Mouse (Mus musculus) megakaryocyte, embryonic 14.5 days (primary cell): ENCODE results near the gene Pds5b. TPM values are rescaled to one million over a fixed set of nuclear protein-coding genes. Genes with fewer than 3 reads are reported as not detected.
"Not testable (repeated sequence)": the region's sequence is repeated elsewhere in the genome, so short reads cannot be mapped to it uniquely, and the experiment has no call there.

Experiments
- H3K27me3 ChIP-seq: replicated peaks from 2 replicates; pipeline ENCODE3; 2012; ENCODE audit warnings: inconsistent platforms
- H3K36me3 ChIP-seq: replicated peaks from 2 replicates; pipeline ENCODE3; 2012; ENCODE audit warnings: low read length, inconsistent platforms, mixed read lengths
- H3K4me1 ChIP-seq: 2 replicates; pipeline ENCODE4 v1.6.1; 2012; ENCODE audit warnings: inconsistent platforms
- H3K4me3 ChIP-seq: replicated peaks from 2 replicates; pipeline ENCODE3; 2012; ENCODE audit warnings: moderate library complexity, mild to moderate bottlenecking, inconsistent platforms
- H3K9me3 ChIP-seq: 2 replicates; pipeline ENCODE4 v1.6.1; 2012; ENCODE audit warnings: inconsistent platforms
- FLI1 ChIP-seq: IDR thresholded peaks from 2 replicates; pipeline ENCODE4 v1.6.1; 2012; ENCODE audit warnings: low read length, inconsistent platforms, mixed read lengths
- GATA1 ChIP-seq: IDR thresholded peaks from 3 replicates; pipeline ENCODE4 v1.6.1; 2012; ENCODE audit warnings: mixed read lengths, low read length, inconsistent platforms, borderline replicate concordance
- polyA plus RNA-seq: library from polyadenylated mRNA; stranded (reverse); fragments of >175 nt; gene quantifications from 2 replicates; pipeline ENCODE4 v1.2.3, GENCODE M21; 2012; ENCODE audit warnings: low replicate concordance; ENCODE audit not compliant: insufficient read depth

Gene Pds5b
- polyA plus RNA-seq = 0.70 TPM in 1 of 2 replicates, not detected in the other

DNA sequence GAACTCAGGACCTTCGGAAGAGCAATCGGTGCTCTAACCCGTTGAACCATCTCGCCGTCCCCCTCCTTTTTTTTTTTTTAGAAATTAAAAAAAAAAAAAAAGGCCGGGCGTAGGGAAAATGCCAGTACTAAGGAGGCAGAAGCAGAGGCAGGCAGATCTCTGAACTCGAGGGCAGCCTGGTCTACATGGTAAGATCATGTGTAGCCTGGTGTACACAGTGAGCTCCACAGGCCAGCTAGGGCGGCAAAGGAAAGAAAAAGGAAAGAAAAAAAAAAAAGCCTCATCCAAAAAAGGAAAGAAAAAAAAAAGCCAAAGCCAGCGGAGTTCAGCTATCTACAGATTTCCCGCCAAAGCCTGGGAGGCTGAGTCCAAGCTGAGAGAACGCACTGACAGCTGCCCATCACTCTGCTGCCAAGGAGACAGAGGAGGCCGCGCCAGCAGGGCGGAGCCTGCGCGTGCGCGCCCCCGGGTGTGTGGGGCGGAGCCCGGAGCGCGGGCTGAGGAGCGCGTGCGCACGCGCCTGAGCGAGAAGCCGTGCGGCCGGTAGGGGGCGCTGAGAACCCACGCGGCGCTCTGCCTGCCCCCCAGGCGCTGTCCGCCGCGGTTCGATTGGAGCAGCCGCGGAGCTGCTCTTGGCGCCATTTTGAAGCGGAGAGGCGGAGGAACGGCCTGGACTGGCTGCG, at the start of gene Pds5b:
Pds5b (plus strand) TSS at position 587 of the 683 bp plus-strand sequence.
- TF ChIP-seq FLI1 = no peak
- no peak for TF ChIP-seq GATA1
- peak within 1 kb of the TSS; percentile 98 for H3K4me3 ChIP-seq
- peaks cover 3% of the 10 kb centered on the region for H3K27me3 ChIP-seq

DNA sequence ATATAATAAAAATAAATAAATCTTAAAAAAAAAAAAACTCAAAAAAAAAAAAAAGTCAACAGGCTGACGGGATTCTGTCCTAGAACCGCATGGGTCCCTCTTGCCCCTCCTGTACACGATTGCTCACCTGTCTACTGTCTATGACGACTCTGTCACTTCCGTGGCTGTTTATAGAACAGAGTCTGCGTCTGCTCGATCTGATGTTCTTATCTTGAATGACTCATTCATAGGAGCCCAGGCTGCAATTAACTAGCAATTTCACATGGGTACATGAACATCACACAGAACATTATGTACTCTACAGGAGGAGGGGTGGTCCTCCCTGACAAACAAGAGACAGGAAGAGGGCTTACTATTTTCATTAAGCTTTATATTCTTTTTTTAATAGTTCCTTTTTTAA, 48.0 kb upstream of the Pds5b start:
- Histone ChIP-seq H3K9me3 (no peaks in the 10 kb centered on the region), H3K4me3 (no peak overlapping the region), H3K27me3 (no peaks in the 10 kb centered on the region), H3K36me3 (peaks cover 46% of the 10 kb centered on the region), H3K4me1 (peaks cover under 1% of the 10 kb centered on the region; the same call in 1 of the 2 replicates)
- TF ChIP-seq FLI1 (no peak), GATA1 (no peak)

More for the DNA sequence above, at the start of gene Pds5b:
- no peaks in the 10 kb centered on the region for H3K36me3 ChIP-seq
- H3K4me1 ChIP-seq = peaks cover 25% of the 10 kb centered on the region
- H3K9me3 ChIP-seq = no peaks in the 10 kb centered on the region

DNA sequence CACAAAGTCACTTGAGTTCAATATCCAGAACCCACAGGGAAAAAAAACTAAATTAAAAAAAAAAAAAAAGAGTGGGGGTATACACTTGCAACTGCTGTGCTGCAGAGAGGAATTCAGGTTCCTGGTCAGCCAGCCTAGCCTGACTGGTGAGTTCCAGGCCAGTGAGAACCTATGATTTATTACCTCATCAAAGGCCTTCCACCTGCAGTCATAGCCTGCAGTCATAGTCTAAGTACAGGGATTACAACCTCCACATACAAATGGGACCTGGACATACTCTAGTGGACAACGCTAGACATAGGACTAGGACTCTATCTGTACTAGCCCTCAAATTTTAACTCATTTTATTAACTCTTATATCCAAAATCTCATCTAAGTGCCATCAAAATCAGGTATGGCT, 44.3 kb upstream of the Pds5b start:
- Histone ChIP-seq H3K36me3 (peaks cover 70% of the 10 kb centered on the region), H3K9me3 (no peaks in the 10 kb centered on the region), H3K4me1 (no peaks in the 10 kb centered on the region; the same call in 1 of the 2 replicates), H3K27me3 (no peaks in the 10 kb centered on the region), H3K4me3 (no peak overlapping the region)
- no peak for TF ChIP-seq GATA1
- TF ChIP-seq FLI1 = no peak

GRCm38 (mm10) chr5:150629692-150630091, 43.8 kb upstream of the Pds5b start:
- Histone ChIP-seq H3K4me3 (no peak overlapping the region), H3K36me3 (peaks cover 72% of the 10 kb centered on the region), H3K4me1 (no peaks in the 10 kb centered on the region; the same call in 1 of the 2 replicates), H3K9me3 (no peaks in the 10 kb centered on the region), H3K27me3 (no peaks in the 10 kb centered on the region)
- TF ChIP-seq GATA1 (no peak), FLI1 (no peak)

DNA sequence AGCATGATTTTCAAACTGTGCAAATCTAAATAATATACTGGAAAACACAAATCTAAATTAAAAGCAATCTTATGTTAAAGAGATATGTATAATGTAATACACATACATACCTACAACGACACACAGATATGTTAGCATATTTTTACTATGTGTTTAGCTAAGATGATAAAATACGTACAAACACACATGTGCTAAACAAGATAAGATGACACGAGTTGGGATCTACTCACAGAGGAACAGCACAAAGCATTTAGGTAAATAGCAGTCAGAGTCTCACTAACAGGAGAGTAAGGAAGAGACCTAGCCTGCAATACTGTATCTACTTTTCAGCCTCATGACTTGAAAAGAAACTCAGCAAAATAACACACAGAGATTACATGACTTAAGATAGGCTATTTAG, 32.1 kb upstream of the Pds5b start:
- Histone ChIP-seq H3K27me3 (no peaks in the 10 kb centered on the region), H3K4me1 (no peaks in the 10 kb centered on the region), H3K9me3 (no peaks in the 10 kb centered on the region), H3K4me3 (no peak overlapping the region), H3K36me3 (peaks cover 85% of the 10 kb centered on the region)
- no peak for TF ChIP-seq FLI1
- TF ChIP-seq GATA1 = no peak

GRCm38 (mm10) chr5:150643390-150643789, 30.1 kb upstream of the Pds5b start:
- H3K27me3 ChIP-seq, H3K4me1 ChIP-seq, H3K4me3 ChIP-seq, H3K9me3 ChIP-seq: not testable (repeated sequence)
- peaks cover 85% of the 10 kb centered on the region for H3K36me3 ChIP-seq

DNA sequence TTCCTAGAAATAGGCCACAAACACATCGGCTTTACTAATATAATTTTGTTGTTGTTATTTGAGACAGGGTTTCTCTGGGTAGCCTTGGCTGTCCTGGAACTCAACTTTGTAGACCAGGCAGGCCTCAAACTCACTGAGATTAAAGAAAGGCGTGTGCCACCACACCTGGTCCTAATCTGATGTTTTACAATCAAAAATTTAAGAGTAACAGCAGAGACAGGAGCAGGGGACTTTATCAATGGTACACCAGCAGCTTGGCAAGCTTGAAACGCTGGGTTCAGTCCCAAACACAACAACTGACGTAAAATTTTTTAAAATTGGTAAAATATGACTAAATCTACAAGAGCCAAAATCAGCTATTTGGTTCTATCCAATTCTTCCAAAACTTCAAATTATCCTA, 28.6 kb upstream of the Pds5b start:
- Histone ChIP-seq H3K4me1 (no peaks in the 10 kb centered on the region), H3K36me3 (peaks cover 85% of the 10 kb centered on the region), H3K9me3 (no peaks in the 10 kb centered on the region), H3K27me3 (no peaks in the 10 kb centered on the region), H3K4me3 (no peak overlapping the region)
- TF ChIP-seq FLI1 (no peak), GATA1 (no peak)

DNA sequence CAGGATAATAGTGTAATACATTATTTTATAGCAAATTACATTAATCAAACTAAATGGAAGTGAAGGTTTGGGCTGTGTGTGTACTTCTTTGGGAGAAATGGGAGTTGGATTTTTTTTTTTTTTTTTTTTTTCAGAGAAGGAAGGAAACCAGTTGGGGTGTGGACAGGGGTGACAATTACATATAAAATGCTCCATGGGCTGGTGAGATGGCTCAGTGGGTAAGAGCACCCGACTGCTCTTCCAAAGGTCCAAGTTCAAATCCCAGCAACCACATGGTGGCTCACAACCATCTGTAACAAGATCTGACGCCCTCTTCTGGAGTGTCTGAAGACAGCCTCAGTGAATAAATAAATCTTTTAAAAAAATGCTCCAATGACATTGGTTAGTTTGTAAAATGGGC, 21.0 kb upstream of the Pds5b start:
- peaks cover 62% of the 10 kb centered on the region for H3K36me3 ChIP-seq
- no peak overlapping the region for H3K4me3 ChIP-seq
- TF ChIP-seq FLI1 (no peak), GATA1 (no peak)
- H3K4me1 ChIP-seq = peaks cover 19% of the 10 kb centered on the region
- H3K9me3 ChIP-seq = no peaks in the 10 kb centered on the region
- no peaks in the 10 kb centered on the region for H3K27me3 ChIP-seq

DNA sequence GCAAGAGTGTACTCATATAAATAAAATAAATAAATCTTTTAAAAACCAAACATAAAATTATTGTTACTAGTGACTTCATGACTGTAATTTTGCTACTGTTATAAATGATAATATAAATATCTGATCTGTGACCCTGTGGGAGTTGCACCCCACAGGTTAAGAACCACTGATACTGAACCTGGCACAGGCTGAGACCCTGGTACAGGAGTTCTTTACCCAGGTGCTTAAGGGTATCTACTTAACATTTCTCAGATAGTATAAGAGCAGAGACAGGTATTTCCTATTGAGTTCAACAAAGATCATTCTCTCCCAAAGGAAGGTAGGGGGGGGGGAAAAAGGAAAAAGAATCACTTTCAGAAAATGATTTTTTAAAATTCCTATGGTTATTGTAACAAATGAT, 19.0 kb upstream of the Pds5b start:
- H3K9me3 ChIP-seq = no peaks in the 10 kb centered on the region
- TF ChIP-seq GATA1 = no peak
- TF ChIP-seq FLI1 = no peak
- no peak overlapping the region for H3K4me3 ChIP-seq
- no peaks in the 10 kb centered on the region for H3K27me3 ChIP-seq
- H3K36me3 ChIP-seq = peaks cover 57% of the 10 kb centered on the region
- H3K4me1 ChIP-seq = peaks cover 32% of the 10 kb centered on the region

DNA sequence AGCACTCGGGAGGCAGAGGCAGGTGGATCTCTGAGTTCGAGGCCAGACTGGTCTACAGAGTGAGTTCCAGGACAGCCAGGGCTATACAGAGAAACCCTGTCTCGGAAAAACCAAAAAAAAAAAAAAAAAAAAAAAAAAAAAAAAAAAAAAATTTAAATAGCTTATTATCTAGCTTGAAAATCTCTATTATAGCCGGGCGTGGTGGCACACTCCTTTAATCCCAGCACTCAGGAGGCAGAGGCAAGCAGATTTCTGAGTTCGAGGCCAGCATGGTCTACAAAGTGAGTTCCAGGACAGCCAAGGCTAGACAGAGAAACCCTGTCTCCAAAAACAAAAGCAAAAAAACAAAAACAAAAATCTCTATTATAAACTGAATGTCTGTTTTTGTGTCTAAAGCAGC, 14.1 kb upstream of the Pds5b start:
- not testable (repeated sequence) for H3K27me3 ChIP-seq, H3K4me3 ChIP-seq, H3K9me3 ChIP-seq
- Histone ChIP-seq H3K36me3 (peaks cover 58% of the 10 kb centered on the region), H3K4me1 (peaks cover 57% of the 10 kb centered on the region)

GRCm38 (mm10) chr5:150660296-150660695, 13.2 kb upstream of the Pds5b start:
- Histone ChIP-seq H3K4me1 (peaks cover 51% of the 10 kb centered on the region), H3K36me3 (peaks cover 50% of the 10 kb centered on the region)
- not testable (repeated sequence) for H3K27me3 ChIP-seq, H3K4me3 ChIP-seq, H3K9me3 ChIP-seq

- H3K4me3 ChIP-seq = peak overlapping the region; percentile 97
- H3K36me3 ChIP-seq = peaks cover 28% of the 10 kb centered on the region
- H3K27me3 ChIP-seq, H3K9me3 ChIP-seq: not testable (repeated sequence)
- H3K4me1 ChIP-seq = peaks cover 28% of the 10 kb centered on the region
These were observed 9.6 kb upstream of the Pds5b start for GRCm38 (mm10) chr5:150663926-150664325.
